Mouse (Mus musculus) stomach, postnatal 0 days (tissue): ENCODE data around the gene Cox4i2. TPM values are rescaled to one million over a fixed set of nuclear protein-coding genes. Genes with fewer than 3 reads are reported as not detected.
A peak's percentile ranks its signal among the peaks of the same experiment; 100 is the strongest.

Experiments used
- ATAC-seq: fragments of 200-750 bp; cut with Nextera tagmentation; 2 replicates; pipeline ENCODE4 v1.8.0; 2017; ENCODE audit not compliant: low FRiP score, low TSS enrichment
- DNase-seq: peaks from one replicate; pipeline ENCODE4 v3.0.0-alpha.2; 2016; ENCODE audit warnings: low spot score
- H3K27ac ChIP-seq: fragments of 300-500 bp; sonication (generic); replicated peaks from 2 replicates; pipeline ENCODE4 v1.5.1; 2014; ENCODE audit warnings: mild to moderate bottlenecking, control low read depth
- H3K27me3 ChIP-seq: fragments of 300-500 bp; sonication (generic); 2 replicates; pipeline ENCODE4 v1.6.1; 2014; ENCODE audit warnings: low read length; ENCODE audit not compliant: control insufficient read depth, insufficient read depth
- H3K36me3 ChIP-seq: fragments of 300-500 bp; sonication (generic); 2 replicates; pipeline ENCODE4 v1.6.1; 2014; ENCODE audit warnings: low read length, mixed read lengths; ENCODE audit not compliant: control insufficient read depth, insufficient read depth
- H3K4me1 ChIP-seq: fragments of 300-500 bp; sonication (generic); replicated peaks from 2 replicates; pipeline ENCODE4 v1.6.1; 2014; ENCODE audit warnings: antibody characterized with exemption; ENCODE audit not compliant: control insufficient read depth, insufficient read depth
- H3K4me2 ChIP-seq: fragments of 300-500 bp; sonication (generic); replicated peaks from 2 replicates; pipeline ENCODE4 v1.6.1; 2014; ENCODE audit warnings: low read depth, mild to moderate bottlenecking, control low read depth, moderate library complexity
- H3K4me3 ChIP-seq: fragments of 300-500 bp; sonication (generic); 2 replicates; pipeline ENCODE4 v1.5.1; 2014; ENCODE audit warnings: low read depth, low read length, control low read depth
- H3K9ac ChIP-seq: fragments of 300-500 bp; sonication (generic); 2 replicates; pipeline ENCODE4 v1.6.1; 2014; ENCODE audit warnings: mild to moderate bottlenecking, low read length, control low read depth, mixed read lengths
- H3K9me3 ChIP-seq: fragments of 300-500 bp; sonication (generic); 2 replicates; pipeline ENCODE4 v1.6.1; 2016; ENCODE audit warnings: low read length; ENCODE audit not compliant: control insufficient read depth
- CTCF ChIP-seq: IDR thresholded peaks from 2 replicates; pipeline ENCODE4 v1.5.1; 2016; ENCODE audit warnings: antibody characterized with exemption, low read depth, mild to moderate bottlenecking, moderate library complexity
- EP300 ChIP-seq: optimal IDR thresholded peaks from 2 replicates; pipeline ENCODE3; 2016; ENCODE audit warnings: antibody characterized with exemption
- WGBS: fragments of 180-500 bp; shearing (Covaris S2); extraction: QIAGEN DNeasy Blood & Tissue Kit; methylation state at CpG from one replicate; pipeline ENCODE4 v1.1.7; 2014; 5-methylcytosine and 5-hydroxymethylcytosine counted together
- polyA plus RNA-seq: library from polyadenylated mRNA; unstranded; fragments of >200 nt; fragmentation: Nextera tagmentation; extraction: Ambion mirVana; gene quantifications from 2 replicates; pipeline ENCODE4 v1.2.1, GENCODE M21; 2015

The Cox4i2 gene
- polyA plus RNA-seq, 1 experiment from 2014 or later = 10.6 TPM

DNA sequence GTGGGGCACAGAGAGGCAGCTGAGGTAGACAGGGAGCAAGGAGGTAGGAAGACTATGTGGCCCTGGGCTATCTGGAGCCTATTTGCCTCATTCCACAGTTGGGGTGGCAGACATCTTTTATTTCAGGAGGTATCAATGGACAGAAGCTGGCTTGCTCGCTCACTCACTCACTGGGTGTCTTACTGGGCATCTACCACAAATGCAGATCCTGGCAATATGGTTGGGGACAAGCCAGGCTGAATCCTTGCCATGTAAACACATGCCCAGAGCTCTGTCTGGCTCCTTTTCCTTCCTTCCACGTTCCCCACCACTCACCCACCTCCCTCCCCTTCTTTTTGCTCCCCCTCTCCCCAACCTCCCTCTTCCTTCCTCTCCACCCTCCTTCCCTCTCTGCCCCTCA lies 3.5 kb downstream of the Cox4i2 start:
- no peaks in the 10 kb centered on the region for H3K27me3 ChIP-seq
- TF ChIP-seq CTCF (no peak), EP300 (no peak)
- no peak overlapping the region for H3K4me2 ChIP-seq

GRCm38 (mm10) chr2:152758351-152758750 lies 4.4 kb downstream of the Cox4i2 start:
- no peak for TF ChIP-seq EP300
- TF ChIP-seq CTCF = no peak
- no peaks in the 10 kb centered on the region for H3K36me3 ChIP-seq
- no peak overlapping the region for H3K9ac ChIP-seq
- no peaks in the 10 kb centered on the region for H3K27me3 ChIP-seq
- H3K4me2 ChIP-seq = no peak overlapping the region
- ATAC-seq (0 out of 2 replicates have a peak, but pooled peaks have one; percentile 25), DNase-seq (peak; percentile 39)
- no peak overlapping the region for H3K27ac ChIP-seq
- 24% methylated on average over 4 of the region's 4 CpGs for WGBS
- no peaks in the 10 kb centered on the region for H3K9me3 ChIP-seq
- H3K4me1 ChIP-seq = no peaks in the 10 kb centered on the region
- H3K4me3 ChIP-seq = no peak overlapping the region

More for the DNA sequence above, 3.5 kb downstream of the Cox4i2 start:
- WGBS = 59% methylated on average over 2 of the region's 2 CpGs
- no peaks in the 10 kb centered on the region for H3K36me3 ChIP-seq
- no peak overlapping the region for H3K9ac ChIP-seq
- no peaks in the 10 kb centered on the region for H3K4me1 ChIP-seq
- H3K27ac ChIP-seq = no peak overlapping the region
- H3K9me3 ChIP-seq = no peaks in the 10 kb centered on the region
- no peak for ATAC-seq
- H3K4me3 ChIP-seq = no peak overlapping the region
- no peak for DNase-seq

GRCm38 (mm10) chr2:152763310-152763709 lies 9.3 kb downstream of the Cox4i2 start:
- no peak for DNase-seq
- Histone ChIP-seq H3K27me3 (no peaks in the 10 kb centered on the region), H3K4me1 (no peaks in the 10 kb centered on the region), H3K36me3 (no peaks in the 10 kb centered on the region), H3K4me3 (no peak overlapping the region), H3K27ac (no peak overlapping the region), H3K4me2 (no peak overlapping the region), H3K9me3 (no peaks in the 10 kb centered on the region), H3K9ac (no peak overlapping the region)
- 78% methylated on average over 6 of the region's 6 CpGs for WGBS
- ATAC-seq = no peak
- TF ChIP-seq EP300 (no peak), CTCF (no peak)

DNA sequence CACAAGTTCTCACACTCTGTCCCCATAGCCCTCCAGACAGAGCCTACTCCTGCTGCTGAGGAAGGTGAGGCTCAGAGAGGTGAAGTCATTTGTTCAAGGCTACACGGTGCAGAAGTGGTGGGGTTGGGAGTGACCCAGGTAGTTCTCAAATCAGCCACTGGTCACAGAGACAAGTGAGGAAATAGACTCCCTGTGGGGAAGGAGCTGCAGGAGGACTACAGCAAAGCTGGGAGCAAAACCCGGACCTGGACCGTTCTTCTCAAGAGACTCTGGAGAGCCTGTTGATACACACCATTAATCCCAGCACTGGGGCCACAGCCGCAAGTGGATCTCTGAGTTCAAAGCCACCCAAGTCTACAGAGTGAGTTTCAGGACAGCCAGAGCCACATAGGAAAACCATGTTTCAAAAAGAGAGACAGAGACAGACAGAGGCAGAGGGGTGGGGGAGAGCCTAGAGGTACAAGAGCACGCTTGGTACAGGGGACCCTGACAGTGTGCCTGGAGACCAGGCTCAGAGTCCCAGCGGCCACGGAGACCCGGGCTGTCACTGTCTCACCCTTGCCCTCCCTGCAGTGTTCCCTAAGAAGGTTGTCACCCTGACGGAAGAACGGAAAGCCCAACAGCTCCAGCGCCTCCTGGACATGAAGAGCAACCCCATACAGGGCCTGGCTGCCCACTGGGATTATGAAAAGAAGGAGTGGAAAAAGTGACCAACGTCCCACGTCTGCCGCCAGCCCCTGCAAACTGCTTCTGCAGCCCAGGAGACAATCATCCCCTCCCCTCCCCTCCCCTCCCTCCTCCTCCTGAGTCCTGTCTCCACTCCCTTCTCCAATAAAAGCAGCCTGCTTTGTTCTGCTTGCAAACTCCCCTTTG lies 10.4 kb downstream of the Cox4i2 start:
- TF ChIP-seq EP300 (no peak), CTCF (0 out of 2 replicates have a peak, but pooled peaks have one; percentile 2)
- Histone ChIP-seq H3K27me3 (no peaks in the 10 kb centered on the region), H3K9me3 (no peaks in the 10 kb centered on the region), H3K4me1 (no peaks in the 10 kb centered on the region), H3K36me3 (no peaks in the 10 kb centered on the region), H3K4me3 (no peak overlapping the region), H3K4me2 (peak overlapping the region; percentile 18), H3K27ac (no peak overlapping the region), H3K9ac (no peak overlapping the region)
- WGBS = 14% methylated on average over 14 of the region's 14 CpGs
- DNase-seq (peak; percentile 45), ATAC-seq (peak; percentile 46; the same call in 1 of the 2 replicates)

GRCm38 (mm10) chr2:152765045-152765674 lies 11.2 kb downstream of the Cox4i2 start:
- Histone ChIP-seq H3K4me1 (no peaks in the 10 kb centered on the region), H3K27me3 (no peaks in the 10 kb centered on the region), H3K27ac (no peak overlapping the region), H3K9me3 (no peaks in the 10 kb centered on the region), H3K36me3 (no peaks in the 10 kb centered on the region), H3K4me2 (peak overlapping the region; percentile 18; the same call in 1 of the 2 replicates), H3K4me3 (no peak overlapping the region), H3K9ac (no peak overlapping the region)
- WGBS = 41% methylated on average over 7 of the region's 7 CpGs
- TF ChIP-seq CTCF (no peak), EP300 (no peak)
- ATAC-seq (no peak), DNase-seq (no peak)
